Mouse (Mus musculus) lung, postnatal 4 days (tissue): Measurements from ENCODE around the gene Rsbn1l.

Source experiments
- DNase-seq, 2 experiments: peaks; one replicate each; pipeline ENCODE4 v3.0.0; 2021

Gene Rsbn1l

DNA sequence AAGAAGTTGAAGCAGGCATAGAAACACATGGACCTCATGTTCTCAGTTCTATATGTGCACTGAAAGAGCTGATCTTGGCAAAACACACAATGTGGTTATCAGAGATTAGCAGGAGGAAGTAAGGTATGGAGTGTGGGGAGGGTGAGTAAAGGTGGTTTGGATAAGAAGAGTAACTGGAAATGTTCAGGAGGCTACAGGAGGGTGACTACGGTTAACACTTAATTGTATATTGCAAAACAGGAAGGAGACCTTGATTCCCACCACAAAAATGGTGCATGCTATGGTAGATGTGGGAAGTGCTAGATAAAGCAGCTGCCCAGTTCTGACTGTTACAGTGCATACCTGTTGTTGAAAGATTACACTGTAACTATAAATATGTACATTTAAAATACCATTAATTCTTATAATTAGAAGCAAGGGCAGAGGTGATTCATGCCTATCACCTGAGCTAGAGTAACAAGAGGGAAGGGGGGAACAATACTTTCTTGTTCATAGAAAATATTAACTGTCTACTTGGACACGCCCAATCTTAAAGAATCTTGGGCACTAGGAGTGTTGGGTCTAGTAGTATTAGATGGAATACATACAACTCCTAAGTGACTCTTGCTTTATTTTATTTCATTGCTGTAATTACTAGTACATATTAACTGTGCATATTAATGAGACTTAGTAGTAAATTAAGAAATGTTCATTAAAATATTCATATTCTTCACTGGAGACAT, 58.6 kb downstream of the Rsbn1l start:
- no peak for DNase-seq

- DNase-seq, result no peak
These were observed 72.1 kb downstream of the Rsbn1l start for GRCm38 (mm10) chr5:20884036-20884620.

- peak; percentile 99 for DNase-seq
These were observed 74.0 kb downstream of the Rsbn1l start, which contains the start of the genes Phtf2 and Tmem60 for GRCm38 (mm10) chr5:20881915-20882800. Phtf2 (minus strand) TSS chr5:20882124. Tmem60 (plus strand) TSS chr5:20882191.

GRCm38 (mm10) chr5:20880797-20881775, 75.1 kb downstream of the Rsbn1l start:
- DNase-seq, result peak; percentile 58 to 67

GRCm38 (mm10) chr5:20880386-20880785, 75.8 kb downstream of the Rsbn1l start:
- no peak for DNase-seq

DNA sequence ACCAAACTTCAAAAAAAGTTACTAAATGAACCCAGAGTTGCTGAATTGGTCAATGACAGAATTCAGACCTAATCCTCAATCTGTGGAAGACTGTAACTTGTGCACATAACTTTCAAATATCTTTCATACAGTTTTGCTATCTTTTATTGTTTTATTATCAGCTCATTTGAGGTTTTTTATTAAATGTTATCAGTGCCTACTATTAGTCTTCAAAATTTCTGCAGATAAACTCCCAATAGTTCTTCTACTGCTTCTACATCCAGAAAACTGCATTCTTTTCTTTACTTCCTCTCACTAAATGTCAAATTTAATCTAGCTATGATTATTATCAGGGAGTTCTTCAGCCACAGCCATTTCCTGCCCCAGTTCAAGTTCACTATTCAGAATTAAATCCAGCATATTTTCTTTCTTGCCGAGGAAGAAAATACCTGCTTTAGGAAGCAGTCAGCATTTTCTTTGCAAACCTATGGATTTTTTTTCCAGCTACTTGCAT, 79.2 kb downstream of the Rsbn1l start:
- no peak for DNase-seq

- DNase-seq, result no peak
These were observed 83.1 kb downstream of the Rsbn1l start for GRCm38 (mm10) chr5:20873146-20873545.

DNA sequence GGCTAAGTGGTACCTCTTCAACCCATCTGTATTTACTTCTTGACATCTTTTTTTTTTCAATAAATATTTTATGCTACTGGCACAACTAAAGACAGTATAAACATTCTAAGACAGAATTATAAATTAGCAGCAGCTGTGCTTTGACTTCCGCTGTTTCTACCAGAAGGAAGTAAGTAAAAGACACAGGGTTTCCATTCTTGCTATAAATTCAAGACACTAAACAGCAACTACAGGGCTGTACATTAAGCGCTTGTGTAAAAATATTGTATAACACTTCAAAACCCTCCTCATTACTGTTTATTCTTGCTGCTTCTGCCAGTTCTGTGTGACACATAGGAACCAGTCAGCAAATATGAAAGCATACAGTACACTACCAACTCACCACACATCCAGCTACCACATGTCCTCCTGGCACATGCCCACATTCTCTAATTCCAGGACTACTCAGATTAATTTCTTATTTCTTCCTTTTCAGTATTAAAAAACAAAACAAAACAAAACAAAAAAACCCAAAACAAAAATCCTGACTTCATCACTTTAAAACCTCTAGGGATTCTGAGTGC, 90.9 kb downstream of the Rsbn1l start:
- DNase-seq, result no peak

GRCm38 (mm10) chr5:20864216-20864969, 91.8 kb downstream of the Rsbn1l start:
- DNase-seq, result no peak

- no peak for DNase-seq
These were observed 94.3 kb downstream of the Rsbn1l start for GRCm38 (mm10) chr5:20861901-20862300.

DNA sequence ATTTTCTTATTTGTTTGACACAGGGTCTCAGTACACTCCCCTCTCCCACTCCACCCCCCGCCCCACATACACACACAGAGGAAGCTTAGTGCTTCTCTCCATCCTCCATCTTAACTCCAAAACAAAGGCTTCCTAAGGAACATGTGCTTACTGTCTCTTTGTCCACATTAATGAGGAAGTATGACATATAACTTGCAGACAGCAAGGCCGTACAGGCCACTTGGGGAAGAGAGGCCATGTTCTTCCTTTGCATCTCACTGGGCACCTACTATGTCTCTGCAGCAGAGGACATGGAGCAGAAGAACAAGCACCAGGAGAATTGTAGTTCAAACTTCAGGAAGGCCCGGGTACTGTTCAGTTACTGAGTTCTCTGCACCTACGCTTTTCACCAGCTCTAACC, 95.6 kb downstream of the Rsbn1l start:
- DNase-seq, result no peak

- no peak for DNase-seq
These were observed 97.8 kb downstream of the Rsbn1l start for GRCm38 (mm10) chr5:20858404-20858803.

- no peak for DNase-seq
These were observed 101.1 kb downstream of the Rsbn1l start for GRCm38 (mm10) chr5:20855066-20855465.

- DNase-seq, result no peak
These were observed 109.2 kb downstream of the Rsbn1l start for GRCm38 (mm10) chr5:20847010-20847409.

DNA sequence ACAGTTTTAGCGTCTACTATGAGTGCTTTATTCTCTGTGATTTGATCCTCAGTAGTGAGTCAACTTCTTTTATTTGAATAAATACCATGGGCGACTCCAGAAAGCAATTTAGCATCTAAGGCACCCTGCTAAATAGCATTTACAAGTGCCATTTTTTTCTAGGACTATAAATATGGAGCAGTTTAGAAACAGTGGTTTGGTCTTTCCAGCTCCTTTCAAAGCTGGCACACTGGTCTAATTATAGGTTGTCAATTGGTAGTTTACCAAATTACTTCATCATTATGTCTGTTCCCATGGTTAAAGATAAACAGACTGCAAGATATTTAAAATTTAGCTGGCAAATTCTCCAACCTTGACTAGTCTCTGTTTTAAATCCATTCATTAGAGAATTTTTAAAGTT, 112.4 kb downstream of the Rsbn1l start:
- DNase-seq, result no peak

GRCm38 (mm10) chr5:20843405-20843804, 112.8 kb downstream of the Rsbn1l start:
- DNase-seq, result no peak
